Mouse (Mus musculus) MEL (cell line): ENCODE data around the gene Nrbp1. TPM values are rescaled to one million over a fixed set of nuclear protein-coding genes. Genes with fewer than 3 reads are reported as not detected.

Experiments
- DNase-seq: peaks from one replicate; pipeline ENCODE4 v3.0.0; 2011; ENCODE audit warnings: low read depth, low spot score
- H3K27ac ChIP-seq: 2 replicates; pipeline ENCODE4 v1.5.1; 2012; ENCODE audit warnings: low read depth, mild to moderate bottlenecking, control low read depth, low read length, moderate library complexity; ENCODE audit not compliant: control insufficient read depth
- H3K27me3 ChIP-seq, 2 experiments: fragments of 150-350 bp in 1 of 2; sonication (generic) in 1 of 2; 2 replicates each; pipeline ENCODE4 v1.6.1; 2012; ENCODE audit warnings: low read length in 2 of 2, mild to moderate bottlenecking in 2 of 2, improper control_type of control experiment in 1 of 2, moderate library complexity in 1 of 2; ENCODE audit not compliant: insufficient read depth in 2 of 2, control insufficient read depth in 1 of 2
- H3K36me3 ChIP-seq, 2 experiments: 2 replicates each; pipeline ENCODE4 v1.6.1; 2012 to 2014; ENCODE audit warnings: low read length in 2 of 2, improper control_type of control experiment in 1 of 2, inconsistent platforms in 1 of 2, mild to moderate bottlenecking in 1 of 2; ENCODE audit not compliant: insufficient read depth in 2 of 2, control insufficient read depth in 1 of 2
- H3K4me1 ChIP-seq, 2 experiments: fragments of 150-350 bp in 1 of 2; sonication (generic) in 1 of 2; 2 replicates each; pipeline ENCODE4 v1.6.1; 2012; ENCODE audit warnings: low read length in 2 of 2, improper control_type of control experiment in 1 of 2, mild to moderate bottlenecking in 1 of 2; ENCODE audit not compliant: insufficient read depth in 2 of 2, control insufficient read depth in 1 of 2
- H3K4me3 ChIP-seq, 2 experiments: fragments of 150-350 bp in 1 of 2; sonication (generic) in 1 of 2; 2 replicates each; pipeline ENCODE4 v1.5.1; 2012; ENCODE audit warnings: low read depth in 2 of 2, low read length in 2 of 2, mild to moderate bottlenecking in 2 of 2, moderate library complexity in 2 of 2, control low read depth in 1 of 2, improper control_type of control experiment in 1 of 2; ENCODE audit not compliant: control insufficient read depth in 1 of 2, insufficient read depth in 1 of 2
- H3K79me2 ChIP-seq: 2 replicates; pipeline ENCODE4 v1.6.1; 2012; ENCODE audit warnings: mild to moderate bottlenecking, low read length, moderate library complexity; ENCODE audit not compliant: control insufficient read depth, poor library complexity, insufficient read depth
- H3K9ac ChIP-seq: 2 replicates; pipeline ENCODE4 v1.6.1; 2012; ENCODE audit warnings: low read depth, mild to moderate bottlenecking, control low read depth, low read length, moderate library complexity; ENCODE audit not compliant: control insufficient read depth, poor library complexity, severe bottlenecking
- H3K9me3 ChIP-seq: fragments of 150-350 bp; sonication (generic); replicated peaks from 2 replicates; pipeline ENCODE4 v1.6.1; 2012; ENCODE audit warnings: mild to moderate bottlenecking, low read length, improper control_type of control experiment, moderate library complexity; ENCODE audit not compliant: insufficient read depth
- BHLHE40 ChIP-seq: IDR thresholded peaks from 2 replicates; pipeline ENCODE4 v1.6.1; 2012; ENCODE audit warnings: low read depth, mild to moderate bottlenecking, inconsistent platforms, low read length, improper control_type of control experiment, borderline replicate concordance
- E2F4 ChIP-seq: IDR thresholded peaks from 2 replicates; pipeline ENCODE4 v1.6.1; 2011; ENCODE audit warnings: low read depth, low read length, improper control_type of control experiment, borderline replicate concordance
- ELF1 ChIP-seq: IDR thresholded peaks from 2 replicates; pipeline ENCODE4 v1.6.1; 2014; ENCODE audit warnings: low read depth, mild to moderate bottlenecking, inconsistent platforms, low read length, improper control_type of control experiment, moderate library complexity
- EP300 ChIP-seq, 2 experiments: IDR thresholded peaks; 2 replicates each; pipeline ENCODE4 v1.6.1; 2011; ENCODE audit warnings: improper control_type of control experiment in 2 of 2, low read length in 2 of 2, low read depth in 1 of 2, mild to moderate bottlenecking in 1 of 2
- ETS1 ChIP-seq: IDR thresholded peaks from 2 replicates; pipeline ENCODE4 v1.6.1; 2012; ENCODE audit warnings: low read depth, mild to moderate bottlenecking, inconsistent platforms, low read length, improper control_type of control experiment, moderate library complexity
- JUND ChIP-seq: IDR thresholded peaks from 2 replicates; pipeline ENCODE4 v1.6.1; 2011; ENCODE audit warnings: low read depth, mild to moderate bottlenecking, improper control_type of control experiment, low read length
- KAT2A ChIP-seq: conservative IDR thresholded peaks from 2 replicates; pipeline ENCODE4 v1.6.1; 2012; ENCODE audit warnings: low read depth, low read length, improper control_type of control experiment, inconsistent platforms
- MAFK ChIP-seq: IDR thresholded peaks from 2 replicates; pipeline ENCODE4 v1.6.1; 2011; ENCODE audit warnings: low read depth, mild to moderate bottlenecking, low read length, improper control_type of control experiment, borderline replicate concordance
- MYC ChIP-seq: IDR thresholded peaks from 2 replicates; pipeline ENCODE4 v1.6.1; 2011; ENCODE audit warnings: low read depth, mild to moderate bottlenecking, low read length, improper control_type of control experiment, moderate library complexity
- NELFE ChIP-seq: IDR thresholded peaks from 2 replicates; pipeline ENCODE4 v1.6.1; 2011; ENCODE audit warnings: low read depth, low read length, improper control_type of control experiment
- NRF1 ChIP-seq: IDR thresholded peaks from 2 replicates; pipeline ENCODE4 v1.6.1; 2014; ENCODE audit warnings: low read depth, mild to moderate bottlenecking, inconsistent platforms, low read length, improper control_type of control experiment, moderate library complexity; ENCODE audit not compliant: poor library complexity, insufficient read depth, severe bottlenecking
- POLR2A ChIP-seq, 2 experiments: IDR thresholded peaks; 2 replicates each; pipeline ENCODE4 v1.6.1; 2011 to 2012; ENCODE audit warnings: low read length in 2 of 2, mild to moderate bottlenecking in 2 of 2, control low read depth in 1 of 2, improper control_type of control experiment in 1 of 2, low read depth in 1 of 2, moderate library complexity in 1 of 2; ENCODE audit not compliant: control insufficient read depth in 1 of 2, insufficient read depth in 1 of 2, poor library complexity in 1 of 2
- POLR2AphosphoS2 ChIP-seq: IDR thresholded peaks from 2 replicates; pipeline ENCODE4 v1.6.1; 2011; ENCODE audit warnings: low read length, improper control_type of control experiment
- RCOR1 ChIP-seq: IDR thresholded peaks from 2 replicates; pipeline ENCODE4 v1.6.1; 2012; ENCODE audit warnings: low read depth, mild to moderate bottlenecking, inconsistent platforms, low read length, improper control_type of control experiment
- TAL1 ChIP-seq: IDR thresholded peaks from 2 replicates; pipeline ENCODE4 v1.6.1; 2012; ENCODE audit warnings: mild to moderate bottlenecking, inconsistent platforms, low read length, moderate library complexity, mixed read lengths
- UBTF ChIP-seq: IDR thresholded peaks from 2 replicates; pipeline ENCODE4 v1.6.1; 2012; ENCODE audit warnings: low read depth, mild to moderate bottlenecking, inconsistent platforms, low read length, improper control_type of control experiment, moderate library complexity, borderline replicate concordance; ENCODE audit not compliant: insufficient read depth
- USF1 ChIP-seq: IDR thresholded peaks from 2 replicates; pipeline ENCODE4 v1.6.1; 2014; ENCODE audit warnings: low read depth, mild to moderate bottlenecking, inconsistent platforms, low read length, improper control_type of control experiment, moderate library complexity
- USF2 ChIP-seq, 2 experiments: IDR thresholded peaks; 2 replicates each; pipeline ENCODE4 v1.6.1; 2011 to 2012; ENCODE audit warnings: improper control_type of control experiment in 2 of 2, low read length in 2 of 2, borderline replicate concordance in 1 of 2, inconsistent platforms in 1 of 2, low read depth in 1 of 2, mild to moderate bottlenecking in 1 of 2; ENCODE audit not compliant: insufficient read depth in 1 of 2
- polyA plus RNA-seq, 2 experiments: library from polyadenylated mRNA; stranded (reverse) in 1 of 2; unstranded in 1 of 2; fragments of >175 nt in 1 of 2; fragments of >200 nt in 1 of 2; gene quantifications; 2 replicates each; pipeline versions ENCODE4 v1.2.1 to v1.2.4; 2012; ENCODE audit warnings: low replicate concordance in 2 of 2, low read depth in 1 of 2; ENCODE audit not compliant: insufficient read length in 2 of 2, insufficient read depth in 1 of 2, missing spikeins in 1 of 2
- total RNA-seq: library from RNA; depleted of rRNA; stranded (reverse); fragments of 300-350 nt; gene quantifications from 2 replicates; pipeline ENCODE4 v1.2.3, GENCODE M21; 2012

Nrbp1 gene
- total and polyA plus RNA-seq, 3 experiments: 42.0 to 55.2 TPM; not detected in 1

DNA sequence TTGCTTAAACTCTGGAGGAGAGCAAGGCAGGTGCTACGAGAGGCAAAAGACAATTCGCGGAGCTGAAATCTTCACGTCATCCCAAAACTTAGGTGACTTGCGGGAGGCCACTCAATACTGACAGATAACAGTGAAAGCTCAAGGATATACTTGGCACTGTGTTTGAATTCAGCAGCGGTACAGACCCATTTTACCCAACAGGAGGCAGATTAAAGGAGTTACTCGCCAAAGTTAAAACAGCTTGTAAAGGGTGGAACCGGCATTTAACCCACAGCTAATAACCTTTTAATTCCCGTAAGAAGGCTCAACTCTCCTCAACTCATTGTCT, 50.7 kb downstream of the Nrbp1 start (continued):
- TF ChIP-seq ELF1 (no peak), MAFK (no peak), JUND (no peak), TAL1 (no peak), NRF1 (no peak)

DNA sequence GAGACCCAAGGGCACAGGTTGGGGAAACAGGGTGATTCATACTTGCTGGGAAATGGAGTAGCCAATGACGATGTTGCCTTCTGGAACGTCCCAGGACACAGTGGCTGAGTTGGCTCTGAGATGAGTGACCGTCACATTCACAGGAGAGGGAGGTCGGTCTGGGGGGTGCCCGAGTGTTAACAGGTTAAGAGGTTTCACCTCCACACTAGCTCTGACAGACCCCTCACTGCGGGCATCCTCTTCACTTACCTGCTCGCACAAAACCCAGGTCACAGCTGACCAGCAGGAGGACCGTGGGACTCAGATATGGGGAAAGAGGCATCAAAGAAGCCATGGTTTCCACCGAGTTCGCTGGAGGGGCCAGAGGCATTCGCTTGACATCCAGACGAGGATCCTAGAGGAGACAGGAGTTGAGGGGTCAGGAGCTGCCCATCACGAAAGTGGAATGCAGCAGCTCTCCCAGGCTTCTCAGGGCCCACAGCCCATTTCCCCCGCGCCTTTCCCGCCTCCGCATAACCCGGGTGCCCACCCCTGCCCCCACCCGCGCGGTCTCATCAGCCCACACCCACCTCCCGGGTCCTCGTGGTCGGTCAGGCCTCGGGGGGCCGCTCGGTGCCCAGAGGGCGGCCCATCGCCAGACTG, 54.4 kb downstream of the Nrbp1 start:
- no peak for TF ChIP-seq JUND
- no peak for TF ChIP-seq UBTF
- no peak for TF ChIP-seq ETS1
- no peak for TF ChIP-seq MYC
- no peak for TF ChIP-seq KAT2A
- no peak for TF ChIP-seq NELFE
- TF ChIP-seq POLR2AphosphoS2: no peak
- no peak for TF ChIP-seq MAFK
- no peak for TF ChIP-seq USF1
- no peak for TF ChIP-seq USF2 (IDR thresholded peaks at IDR 0.05; ENCODE audit: borderline replicate concordance in 1 of 2, insufficient read depth in 1 of 2, low read depth in 1 of 2, low read length in 2 of 2)
- no peak for TF ChIP-seq NRF1
- no peak for TF ChIP-seq EP300 (IDR thresholded peaks at IDR 0.05; ENCODE audit: low read depth in 1 of 2, low read length in 2 of 2)
- TF ChIP-seq POLR2A (IDR thresholded peaks at IDR 0.05; ENCODE audit: control insufficient read depth in 1 of 2, insufficient read depth in 1 of 2, low read depth in 1 of 2, low read length in 2 of 2, poor library complexity in 1 of 2): no peak
- no peak for TF ChIP-seq E2F4
- H3K27ac ChIP-seq: no peak overlapping the region
- H3K9ac ChIP-seq: no peak overlapping the region
- H3K9me3 ChIP-seq: no peaks in the 10 kb centered on the region
- H3K4me1 ChIP-seq: peaks cover 6 to 17% of the 10 kb centered on the region in 2 experiments
- H3K27me3 ChIP-seq: peaks cover 2 to 6% of the 10 kb centered on the region in 2 experiments
- H3K4me3 ChIP-seq: no peak overlapping the region
- H3K36me3 ChIP-seq: peaks cover 0 to 15% of the 10 kb centered on the region in 2 experiments; a peak in 2 of 4 replicates
- no peaks in the 10 kb centered on the region for H3K79me2 ChIP-seq
- DNase-seq: no peak

DNA sequence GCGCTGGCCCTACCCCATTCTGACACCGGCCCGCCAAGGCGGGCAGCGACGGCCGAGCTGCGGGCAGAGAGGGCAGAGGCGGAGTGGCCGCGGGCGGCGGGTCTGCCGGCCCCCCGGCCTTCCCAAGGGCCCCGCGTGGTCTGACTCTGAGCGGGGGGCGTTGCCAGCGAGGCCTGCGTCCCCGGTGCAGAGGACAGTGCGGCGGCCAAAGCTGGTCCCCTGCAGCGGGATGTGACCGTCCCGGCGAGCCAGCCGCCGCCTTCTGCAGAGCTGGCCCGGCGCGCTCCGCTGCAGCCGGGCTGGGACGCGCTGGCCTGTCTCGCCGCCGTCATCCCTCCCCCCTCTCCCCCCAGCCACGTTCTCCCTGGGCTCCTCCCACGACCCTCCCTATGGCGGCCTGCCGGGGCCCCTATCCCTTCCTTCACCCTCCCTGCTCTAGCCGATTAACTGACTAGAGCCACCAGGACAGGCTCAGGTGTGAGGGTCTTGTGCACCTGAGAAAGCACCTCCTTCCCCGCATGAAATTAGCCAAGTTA, 55.0 kb downstream of the Nrbp1 start, which contains the start of gene Fndc4:
Gene Fndc4 (minus strand): TSS at position 475 of the 536 bp plus-strand sequence.
- Histone ChIP-seq H3K27ac (no peak within 1 kb of the TSS), H3K9ac (no peak within 1 kb of the TSS), H3K4me1 (peaks cover 5 to 14% of the 10 kb centered on the region in 2 experiments), H3K9me3 (no peaks in the 10 kb centered on the region), H3K36me3 (peaks cover 0 to 13% of the 10 kb centered on the region in 2 experiments; a peak in 2 of 4 replicates), H3K27me3 (peaks cover 2 to 6% of the 10 kb centered on the region in 2 experiments), H3K4me3 (no peak within 1 kb of the TSS), H3K79me2 (no peaks in the 10 kb centered on the region)
- no peak for DNase-seq
- TF ChIP-seq MAFK (no peak), RCOR1 (no peak), BHLHE40 (no peak), ETS1 (no peak)
